Mouse (Mus musculus) lung, embryonic 16.5 days (tissue): ENCODE results near the gene Timm8a2. TPM values are rescaled to one million over a fixed set of nuclear protein-coding genes. Genes with fewer than 3 reads are reported as not detected.

Experiments used
- ATAC-seq: fragments of 200-750 bp; cut with Nextera tagmentation; 2 replicates; pipeline ENCODE4 v1.8.0; 2017; ENCODE audit warnings: low read depth, mild to moderate bottlenecking, moderate library complexity
- H3K27ac ChIP-seq: fragments of 300-500 bp; sonication (generic); 2 replicates; pipeline ENCODE4 v1.5.1; 2014; ENCODE audit warnings: mild to moderate bottlenecking, control low read depth, low read length
- H3K27me3 ChIP-seq: fragments of 300-500 bp; sonication (generic); 2 replicates; pipeline ENCODE4 v1.6.1; 2014; ENCODE audit warnings: low read depth, low read length, mixed read lengths; ENCODE audit not compliant: control insufficient read depth, insufficient read depth
- H3K36me3 ChIP-seq: fragments of 300-500 bp; sonication (generic); 2 replicates; pipeline ENCODE4 v1.6.1; 2014; ENCODE audit warnings: low read length; ENCODE audit not compliant: control insufficient read depth, insufficient read depth
- H3K4me1 ChIP-seq: fragments of 300-500 bp; sonication (generic); replicated peaks from 2 replicates; pipeline ENCODE4 v1.6.1; 2014; ENCODE audit warnings: low read length, mixed read lengths; ENCODE audit not compliant: control insufficient read depth, insufficient read depth
- H3K4me2 ChIP-seq: fragments of 300-500 bp; sonication (generic); 2 replicates; pipeline ENCODE4 v1.6.1; 2014; ENCODE audit warnings: low read depth, low read length, control low read depth
- H3K4me3 ChIP-seq: fragments of 300-500 bp; sonication (generic); 2 replicates; pipeline ENCODE4 v1.5.1; 2014; ENCODE audit warnings: mild to moderate bottlenecking, low read length, control low read depth
- H3K9ac ChIP-seq: fragments of 300-500 bp; sonication (generic); 2 replicates; pipeline ENCODE4 v1.6.1; 2014; ENCODE audit warnings: low read length, control low read depth
- H3K9me3 ChIP-seq: fragments of 300-500 bp; sonication (generic); 2 replicates; pipeline ENCODE4 v1.6.1; 2016; ENCODE audit warnings: low read length; ENCODE audit not compliant: control insufficient read depth
- WGBS: fragments of 180-500 bp; shearing (Covaris S2); extraction: QIAGEN DNeasy Blood & Tissue Kit; methylation state at CpG from one replicate; pipeline ENCODE4 v1.1.7; 2014; 5-methylcytosine and 5-hydroxymethylcytosine counted together
- polyA plus RNA-seq: library from polyadenylated mRNA; unstranded; fragments of >200 nt; fragmentation: Nextera tagmentation; extraction: Ambion mirVana; gene quantifications from 2 replicates; pipeline ENCODE4 v1.2.1, GENCODE M21; 2015

Gene Timm8a2
- polyA plus RNA-seq, 1 experiment from 2014 or later: not detected

DNA sequence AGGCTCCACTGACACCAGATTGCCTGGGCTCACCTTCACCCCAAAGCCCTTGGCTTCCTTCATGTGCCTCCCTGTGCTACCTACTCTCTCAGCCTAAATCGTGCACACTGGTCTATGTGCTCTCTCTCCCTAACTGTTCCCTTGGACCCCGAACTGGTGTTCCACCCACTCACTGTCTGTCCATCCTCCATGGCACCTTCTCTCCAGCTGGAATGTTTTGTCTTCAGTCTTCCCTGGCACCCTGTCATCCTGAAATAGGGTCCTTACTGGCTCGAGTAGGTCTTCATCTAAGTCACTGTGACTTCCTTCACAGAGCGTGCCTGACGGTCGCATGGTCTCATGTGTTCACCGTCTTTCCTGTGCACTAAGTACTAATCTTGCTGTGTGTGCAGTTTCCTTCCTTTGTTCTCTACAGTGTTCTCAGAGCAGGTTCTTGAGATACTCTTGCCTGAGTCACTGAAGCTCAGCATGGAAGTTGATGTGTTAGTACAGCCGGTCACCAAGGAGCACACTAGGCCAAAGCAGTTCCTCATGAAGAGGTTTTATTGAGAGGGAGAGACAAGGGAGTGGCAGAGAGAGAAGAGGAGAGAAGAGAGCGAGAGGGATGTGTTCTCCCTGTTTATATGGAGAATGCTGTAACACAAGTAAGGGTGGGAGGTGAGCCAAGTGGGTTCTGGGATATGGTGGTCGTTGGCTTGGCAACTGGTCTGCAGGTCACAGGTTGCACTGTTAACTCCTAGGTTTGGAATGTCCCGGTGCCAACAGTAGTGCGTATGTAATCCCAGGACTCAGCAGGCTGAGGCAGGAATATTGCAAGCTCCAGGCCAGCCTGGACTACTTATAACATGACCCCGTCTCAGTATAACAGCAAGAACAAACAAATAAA, 41.8 kb upstream of the Timm8a2 start:
- H3K27ac ChIP-seq: no peak overlapping the region

GRCm38 (mm10) chr14:121993616-121994015, 40.9 kb upstream of the Timm8a2 start:
- Histone ChIP-seq H3K4me3 (no peak overlapping the region), H3K4me2 (no peak overlapping the region), H3K9me3 (no peaks in the 10 kb centered on the region), H3K27ac (no peak overlapping the region), H3K36me3 (peaks cover 5% of the 10 kb centered on the region; the same call in 1 of the 2 replicates), H3K4me1 (no peaks in the 10 kb centered on the region), H3K9ac (no peak overlapping the region), H3K27me3 (no peaks in the 10 kb centered on the region)
- WGBS: 78% methylated on average over 4 of the region's 4 CpGs
- no peak for ATAC-seq

More for the DNA sequence above, 41.8 kb upstream of the Timm8a2 start:
- ATAC-seq: no peak
- no peak overlapping the region for H3K4me3 ChIP-seq
- no peak overlapping the region for H3K4me2 ChIP-seq
- no peaks in the 10 kb centered on the region for H3K9me3 ChIP-seq
- 81% methylated on average over 13 of the region's 13 CpGs for WGBS
- no peaks in the 10 kb centered on the region for H3K4me1 ChIP-seq
- peaks cover 5% of the 10 kb centered on the region; the same call in 1 of the 2 replicates for H3K36me3 ChIP-seq
- no peak overlapping the region for H3K9ac ChIP-seq
- no peaks in the 10 kb centered on the region for H3K27me3 ChIP-seq

- H3K27me3 ChIP-seq: no peaks in the 10 kb centered on the region
- 92% methylated on average over 17 of the region's 17 CpGs for WGBS
Observed at GRCm38 (mm10) chr14:121994171-121994700, 40.2 kb upstream of the Timm8a2 start.

DNA sequence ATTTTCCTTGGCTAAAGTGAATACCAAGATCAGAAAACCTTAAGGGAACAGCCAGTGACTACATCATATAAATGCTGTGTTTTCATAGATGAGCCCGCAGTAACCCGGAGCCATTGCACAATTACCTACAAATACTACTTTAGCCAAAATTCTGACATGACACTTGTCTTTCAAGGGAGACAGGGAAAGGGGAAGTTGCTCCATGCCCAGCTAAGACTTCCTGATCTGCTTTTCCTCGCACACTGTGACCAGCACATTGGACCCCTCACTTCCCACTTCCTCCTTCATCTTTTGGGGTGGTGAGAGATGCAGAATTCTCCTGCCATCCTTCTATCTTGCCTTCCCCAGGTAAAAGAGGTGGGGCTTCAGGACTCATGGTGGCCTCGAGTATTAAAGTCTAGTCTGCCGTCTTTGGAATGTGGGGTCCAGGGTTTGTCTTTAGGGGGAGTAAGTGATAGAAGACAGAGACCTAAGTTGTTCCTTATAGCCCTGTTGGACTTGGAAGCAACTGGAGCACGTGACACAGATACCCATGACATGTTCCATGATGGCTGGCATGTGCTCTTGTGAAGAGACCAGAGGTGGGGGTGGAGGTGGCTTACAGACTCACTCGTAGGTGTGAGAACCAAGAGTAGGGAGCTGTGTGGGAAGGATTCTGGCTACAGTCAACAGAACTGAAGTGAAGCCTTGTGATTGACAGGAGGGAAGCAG, 39.5 kb upstream of the Timm8a2 start:
- ATAC-seq: no peak
- no peak overlapping the region for H3K9ac ChIP-seq
- H3K9me3 ChIP-seq: no peaks in the 10 kb centered on the region
- no peaks in the 10 kb centered on the region for H3K4me1 ChIP-seq
- H3K4me2 ChIP-seq: no peak overlapping the region
- no peaks in the 10 kb centered on the region for H3K27me3 ChIP-seq
- no peak overlapping the region for H3K4me3 ChIP-seq
- H3K36me3 ChIP-seq: peaks cover 5% of the 10 kb centered on the region; the same call in 1 of the 2 replicates
- 89% methylated on average over 7 of the region's 7 CpGs for WGBS
- H3K27ac ChIP-seq: no peak overlapping the region

More at GRCm38 (mm10) chr14:121994171-121994700, 40.2 kb upstream of the Timm8a2 start:
- Histone ChIP-seq H3K4me2 (no peak overlapping the region), H3K27ac (no peak overlapping the region), H3K9ac (no peak overlapping the region), H3K4me3 (no peak overlapping the region), H3K9me3 (no peaks in the 10 kb centered on the region), H3K4me1 (no peaks in the 10 kb centered on the region), H3K36me3 (peaks cover 5% of the 10 kb centered on the region; the same call in 1 of the 2 replicates)
- ATAC-seq: no peak

- H3K9ac ChIP-seq: no peak overlapping the region
- 89% methylated on average over 1 of the region's 1 CpGs for WGBS
Observed at GRCm38 (mm10) chr14:121995557-121995870, 39.0 kb upstream of the Timm8a2 start.

GRCm38 (mm10) chr14:121996786-121997185, 37.7 kb upstream of the Timm8a2 start:
- 0 out of 2 replicates have a peak, but pooled peaks have one; percentile 24 for ATAC-seq
- 80% methylated on average over 8 of the region's 8 CpGs for WGBS
- Histone ChIP-seq H3K36me3 (peaks cover 6% of the 10 kb centered on the region; the same call in 1 of the 2 replicates), H3K27me3 (no peaks in the 10 kb centered on the region), H3K4me2 (no peak overlapping the region), H3K9me3 (no peaks in the 10 kb centered on the region), H3K9ac (no peak overlapping the region), H3K4me3 (no peak overlapping the region), H3K27ac (no peak overlapping the region), H3K4me1 (no peaks in the 10 kb centered on the region)

More at GRCm38 (mm10) chr14:121995557-121995870, 39.0 kb upstream of the Timm8a2 start:
- Histone ChIP-seq H3K36me3 (peaks cover 5% of the 10 kb centered on the region; the same call in 1 of the 2 replicates), H3K4me1 (no peaks in the 10 kb centered on the region), H3K4me2 (no peak overlapping the region), H3K9me3 (no peaks in the 10 kb centered on the region), H3K27me3 (no peaks in the 10 kb centered on the region), H3K4me3 (no peak overlapping the region), H3K27ac (no peak overlapping the region)
- ATAC-seq: no peak

GRCm38 (mm10) chr14:121999455-121999854, 35.0 kb upstream of the Timm8a2 start:
- no peak overlapping the region for H3K9ac ChIP-seq
- H3K4me1 ChIP-seq: no peaks in the 10 kb centered on the region
- no peak for ATAC-seq
- no peak overlapping the region for H3K4me3 ChIP-seq
- H3K27ac ChIP-seq: no peak overlapping the region
- WGBS: 73% methylated on average over 8 of the region's 8 CpGs
- H3K4me2 ChIP-seq: no peak overlapping the region
- H3K27me3 ChIP-seq: no peaks in the 10 kb centered on the region
- H3K36me3 ChIP-seq: peaks cover 2% of the 10 kb centered on the region; the same call in 1 of the 2 replicates
- H3K9me3 ChIP-seq: no peaks in the 10 kb centered on the region

DNA sequence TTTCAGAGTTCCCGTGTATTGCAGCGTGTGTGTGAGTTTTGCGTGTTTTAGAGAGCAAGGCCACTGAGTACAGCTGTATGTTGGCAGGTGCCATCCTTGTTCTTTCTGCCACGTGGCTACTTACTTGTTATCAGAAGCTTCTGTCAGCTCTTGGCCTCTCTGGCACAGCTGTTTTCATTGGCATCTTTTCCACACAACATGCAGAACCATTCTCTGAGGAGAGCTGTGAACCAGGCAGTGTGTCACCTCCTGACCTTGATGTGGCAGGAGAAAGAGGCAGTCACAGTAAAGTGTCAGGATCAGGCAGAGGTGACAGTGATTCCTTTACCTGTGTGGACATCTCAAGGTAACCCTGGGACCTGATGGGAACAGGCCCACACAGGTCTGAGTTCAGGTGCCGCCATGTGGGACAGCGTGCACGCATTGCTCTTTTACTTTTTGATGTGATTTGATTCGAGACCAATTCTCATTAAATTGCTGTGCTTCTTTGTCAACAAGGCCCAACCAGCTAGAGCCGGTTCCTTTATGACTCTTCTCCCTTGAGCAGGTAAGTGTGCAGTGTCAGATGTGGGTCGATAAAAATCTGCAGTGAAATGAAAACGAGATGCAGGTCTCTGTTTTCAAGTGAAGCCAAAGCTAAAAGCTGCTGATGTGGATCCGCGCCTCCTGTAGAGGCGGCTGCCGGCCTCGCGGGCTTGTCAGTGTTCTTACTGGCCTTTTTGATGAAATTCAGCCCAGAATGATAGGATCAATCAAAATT, 33.9 kb upstream of the Timm8a2 start:
- Histone ChIP-seq H3K27ac (no peak overlapping the region), H3K4me1 (no peaks in the 10 kb centered on the region), H3K9ac (no peak overlapping the region), H3K27me3 (no peaks in the 10 kb centered on the region), H3K9me3 (no peaks in the 10 kb centered on the region), H3K36me3 (peaks cover 2% of the 10 kb centered on the region; the same call in 1 of the 2 replicates), H3K4me3 (no peak overlapping the region), H3K4me2 (no peak overlapping the region)
- no peak for ATAC-seq
- 90% methylated on average over 17 of the region's 17 CpGs for WGBS
